Mouse (Mus musculus) heart, embryonic 15.5 days (tissue): ENCODE measurements around the gene Allc. TPM values are rescaled to one million over a fixed set of nuclear protein-coding genes. Genes with fewer than 3 reads are reported as not detected.

Source experiments
- ATAC-seq: fragments of 200-750 bp; cut with Nextera tagmentation; replicated peaks from 2 replicates; pipeline ENCODE4 v1.8.0; 2017; ENCODE audit warnings: low read depth, moderate TSS enrichment; ENCODE audit not compliant: insufficient number of reproducible peaks, insufficient read depth, low FRiP score
- H3K27ac ChIP-seq: fragments of 300-500 bp; sonication (generic); 2 replicates; pipeline ENCODE4 v1.5.1; 2015; ENCODE audit warnings: mild to moderate bottlenecking, inconsistent platforms
- H3K27me3 ChIP-seq: fragments of 300-500 bp; sonication (generic); 2 replicates; pipeline ENCODE4 v1.6.1; 2015; ENCODE audit warnings: inconsistent platforms
- H3K36me3 ChIP-seq: fragments of 300-500 bp; sonication (generic); 2 replicates; pipeline ENCODE4 v1.6.1; 2015; ENCODE audit warnings: mild to moderate bottlenecking, inconsistent platforms
- H3K4me1 ChIP-seq: fragments of 300-500 bp; sonication (generic); replicated peaks from 2 replicates; pipeline ENCODE4 v1.6.1; 2015; ENCODE audit warnings: inconsistent platforms
- H3K4me2 ChIP-seq: fragments of 300-500 bp; sonication (generic); 2 replicates; pipeline ENCODE4 v1.6.1; 2015; ENCODE audit warnings: inconsistent platforms, mild to moderate bottlenecking, moderate library complexity
- H3K4me3 ChIP-seq: fragments of 300-500 bp; sonication (generic); 2 replicates; pipeline ENCODE4 v1.5.1; 2015; ENCODE audit warnings: mild to moderate bottlenecking, inconsistent platforms
- H3K9ac ChIP-seq: fragments of 300-500 bp; sonication (generic); 2 replicates; pipeline ENCODE4 v1.6.1; 2015; ENCODE audit warnings: mild to moderate bottlenecking, inconsistent platforms
- H3K9me3 ChIP-seq: fragments of 300-500 bp; sonication (generic); replicated peaks from 2 replicates; pipeline ENCODE4 v1.6.1; 2016; ENCODE audit warnings: inconsistent platforms
- WGBS: fragments of 180-500 bp; shearing (Covaris S2); methylation state at CpG from one replicate; pipeline ENCODE4 v1.1.7; 2015; ENCODE audit warnings: mixed read lengths; 5-methylcytosine and 5-hydroxymethylcytosine counted together
- polyA plus RNA-seq: library from polyadenylated mRNA; unstranded; fragments of >200 nt; fragmentation: Nextera tagmentation; extraction: Ambion mirVana; gene quantifications from 2 replicates; pipeline ENCODE4 v1.2.1, GENCODE M21; 2015

The Allc gene
- polyA plus RNA-seq: 0.13 TPM in 1 of 2 replicates, not detected in the other

GRCm38 (mm10) chr12:28582423-28582822, at the start of gene Allc:
Gene Allc, minus strand, starts transcription at chr12:28582523.
- Histone ChIP-seq H3K4me3 (no peak within 1 kb of the TSS), H3K27me3 (no peaks in the 10 kb centered on the region), H3K4me2 (no peak within 1 kb of the TSS), H3K36me3 (no peaks in the 10 kb centered on the region), H3K4me1 (no peaks in the 10 kb centered on the region), H3K9ac (no peak within 1 kb of the TSS), H3K9me3 (no peaks in the 10 kb centered on the region), H3K27ac (no peak within 1 kb of the TSS)
- ATAC-seq: no peak
- 67% methylated on average over 8 of the region's 8 CpGs for WGBS

- Histone ChIP-seq H3K27ac (no peak overlapping the region), H3K4me3 (no peak overlapping the region), H3K27me3 (no peaks in the 10 kb centered on the region), H3K4me2 (no peak overlapping the region), H3K9ac (no peak overlapping the region), H3K9me3 (no peaks in the 10 kb centered on the region), H3K36me3 (peaks cover 55% of the 10 kb centered on the region), H3K4me1 (peaks cover 5% of the 10 kb centered on the region)
- ATAC-seq: no peak
- WGBS: 86% methylated on average over 2 of the region's 2 CpGs
Observed at GRCm38 (mm10) chr12:28628436-28628835, 46.1 kb upstream of the Allc start.

- Histone ChIP-seq H3K4me2 (no peak overlapping the region), H3K27ac (no peak overlapping the region), H3K36me3 (peaks cover 42% of the 10 kb centered on the region), H3K9ac (no peak overlapping the region), H3K27me3 (no peaks in the 10 kb centered on the region), H3K4me1 (peaks cover 13% of the 10 kb centered on the region), H3K4me3 (no peak overlapping the region), H3K9me3 (no peaks in the 10 kb centered on the region)
- no peak for ATAC-seq
- WGBS: 61% methylated on average over 4 of the region's 4 CpGs
Observed at GRCm38 (mm10) chr12:28627092-28627491, 44.8 kb upstream of the Allc start.

- H3K27me3 ChIP-seq: no peaks in the 10 kb centered on the region
- 58% methylated on average over 7 of the region's 7 CpGs for WGBS
- H3K4me2 ChIP-seq: no peak overlapping the region
- peaks cover 22% of the 10 kb centered on the region for H3K4me1 ChIP-seq
- peak; percentile 25; the same call in 1 of the 2 replicates for ATAC-seq
- H3K9me3 ChIP-seq: no peaks in the 10 kb centered on the region
- no peak overlapping the region for H3K27ac ChIP-seq
- H3K9ac ChIP-seq: no peak overlapping the region
- no peak overlapping the region for H3K4me3 ChIP-seq
- peaks cover 25% of the 10 kb centered on the region for H3K36me3 ChIP-seq
Observed at GRCm38 (mm10) chr12:28625407-28625806, 43.1 kb upstream of the Allc start.

GRCm38 (mm10) chr12:28624251-28624650, 41.9 kb upstream of the Allc start:
- no peak for ATAC-seq
- H3K4me3 ChIP-seq: no peak overlapping the region
- no peak overlapping the region for H3K9ac ChIP-seq
- no peak overlapping the region for H3K4me2 ChIP-seq
- no peak overlapping the region for H3K27ac ChIP-seq
- H3K27me3 ChIP-seq: no peaks in the 10 kb centered on the region
- H3K4me1 ChIP-seq: peaks cover 22% of the 10 kb centered on the region
- no peaks in the 10 kb centered on the region for H3K9me3 ChIP-seq
- WGBS: 89% methylated on average over 2 of the region's 2 CpGs
- H3K36me3 ChIP-seq: peaks cover 13% of the 10 kb centered on the region

GRCm38 (mm10) chr12:28623195-28623594, 40.9 kb upstream of the Allc start, which contains the start of gene Colec11:
Gene Colec11, minus strand, starts transcription at chr12:28623377.
- Histone ChIP-seq H3K4me3 (no peak within 1 kb of the TSS), H3K9ac (no peak within 1 kb of the TSS), H3K36me3 (peaks cover 3% of the 10 kb centered on the region; the same call in 1 of the 2 replicates), H3K27ac (peak within 1 kb of the TSS; percentile 50), H3K4me1 (peaks cover 22% of the 10 kb centered on the region), H3K4me2 (peak within 1 kb of the TSS; percentile 48), H3K9me3 (no peaks in the 10 kb centered on the region), H3K27me3 (no peaks in the 10 kb centered on the region)
- WGBS: 19% methylated on average over 5 of the region's 5 CpGs
- peak; percentile 68 for ATAC-seq

GRCm38 (mm10) chr12:28622641-28623040, 40.3 kb upstream of the Allc start:
- no peaks in the 10 kb centered on the region for H3K9me3 ChIP-seq
- H3K4me2 ChIP-seq: peak overlapping the region; percentile 48
- H3K27ac ChIP-seq: peak overlapping the region; percentile 50
- H3K27me3 ChIP-seq: no peaks in the 10 kb centered on the region
- H3K36me3 ChIP-seq: no peaks in the 10 kb centered on the region
- 58% methylated on average over 1 of the region's 1 CpGs for WGBS
- peaks cover 22% of the 10 kb centered on the region for H3K4me1 ChIP-seq
- ATAC-seq: no peak
- no peak overlapping the region for H3K9ac ChIP-seq
- H3K4me3 ChIP-seq: no peak overlapping the region

- Histone ChIP-seq H3K27me3 (no peaks in the 10 kb centered on the region), H3K4me2 (peak overlapping the region; percentile 48), H3K4me3 (peak overlapping the region; percentile 11; the same call in 1 of the 2 replicates), H3K36me3 (no peaks in the 10 kb centered on the region), H3K4me1 (peaks cover 22% of the 10 kb centered on the region), H3K9me3 (no peaks in the 10 kb centered on the region), H3K27ac (peak overlapping the region; percentile 50), H3K9ac (no peak overlapping the region)
- 17% methylated on average over 5 of the region's 5 CpGs for WGBS
- ATAC-seq: no peak
Observed at GRCm38 (mm10) chr12:28622167-28622532, 39.8 kb upstream of the Allc start.

GRCm38 (mm10) chr12:28621451-28622166, 39.3 kb upstream of the Allc start:
- WGBS: 9% methylated on average over 7 of the region's 7 CpGs
- peak overlapping the region; percentile 48 for H3K4me2 ChIP-seq
- peak overlapping the region; percentile 11 for H3K4me3 ChIP-seq

GRCm38 (mm10) chr12:28617297-28617696, 35.0 kb upstream of the Allc start:
- Histone ChIP-seq H3K4me3 (no peak overlapping the region), H3K4me2 (no peak overlapping the region), H3K4me1 (peaks cover 11% of the 10 kb centered on the region), H3K27ac (no peak overlapping the region), H3K9ac (no peak overlapping the region), H3K36me3 (no peaks in the 10 kb centered on the region), H3K9me3 (no peaks in the 10 kb centered on the region), H3K27me3 (no peaks in the 10 kb centered on the region)
- ATAC-seq: no peak
- 50% methylated on average over 4 of the region's 4 CpGs for WGBS

More at GRCm38 (mm10) chr12:28621451-28622166, 39.3 kb upstream of the Allc start:
- no peaks in the 10 kb centered on the region for H3K9me3 ChIP-seq
- H3K4me1 ChIP-seq: peaks cover 22% of the 10 kb centered on the region
- no peaks in the 10 kb centered on the region for H3K36me3 ChIP-seq
- H3K27me3 ChIP-seq: no peaks in the 10 kb centered on the region
- peak overlapping the region; percentile 40; the same call in 1 of the 2 replicates for H3K27ac ChIP-seq
- no peak for ATAC-seq
- no peak overlapping the region for H3K9ac ChIP-seq

- WGBS: 65% methylated on average over 7 of the region's 7 CpGs
- Histone ChIP-seq H3K9me3 (no peaks in the 10 kb centered on the region), H3K27me3 (no peaks in the 10 kb centered on the region), H3K4me1 (no peaks in the 10 kb centered on the region), H3K27ac (no peak overlapping the region), H3K9ac (no peak overlapping the region), H3K4me2 (no peak overlapping the region), H3K4me3 (no peak overlapping the region), H3K36me3 (no peaks in the 10 kb centered on the region)
- no peak for ATAC-seq
Observed at GRCm38 (mm10) chr12:28614401-28614800, 32.1 kb upstream of the Allc start.

- WGBS: 58% methylated on average over 6 of the region's 6 CpGs
- ATAC-seq: no peak
Observed at GRCm38 (mm10) chr12:28612391-28612790, 30.1 kb upstream of the Allc start.

More at GRCm38 (mm10) chr12:28612391-28612790, 30.1 kb upstream of the Allc start:
- Histone ChIP-seq H3K4me3 (no peak overlapping the region), H3K27me3 (no peaks in the 10 kb centered on the region), H3K9me3 (no peaks in the 10 kb centered on the region), H3K27ac (no peak overlapping the region), H3K4me1 (peaks cover 9% of the 10 kb centered on the region), H3K4me2 (no peak overlapping the region), H3K36me3 (no peaks in the 10 kb centered on the region), H3K9ac (no peak overlapping the region)
